Mouse (Mus musculus) cortical plate, adult 2 months (tissue): ENCODE results near the gene Gm10643. TPM values are rescaled to one million over a fixed set of nuclear protein-coding genes. Genes with fewer than 3 reads are reported as not detected.
A peak's percentile ranks its signal among the peaks of the same experiment; 100 is the strongest.

ENCODE experiments used
- H3K27ac ChIP-seq: fragments of 200-500 bp; 2 replicates; pipeline ENCODE4 v1.5.1; 2012; ENCODE audit warnings: low read length, control low read depth, inconsistent platforms; ENCODE audit not compliant: insufficient read depth
- H3K4me1 ChIP-seq: fragments of 200-500 bp; 2 replicates; pipeline ENCODE4 v1.6.1; 2011; ENCODE audit warnings: low read length; ENCODE audit not compliant: control insufficient read depth, insufficient read depth
- H3K4me3 ChIP-seq: fragments of 200-500 bp; 2 replicates; pipeline ENCODE4 v1.5.1; 2011; ENCODE audit warnings: mild to moderate bottlenecking, low read length, control low read depth; ENCODE audit not compliant: insufficient read depth
- CTCF ChIP-seq: fragments of 200-500 bp; IDR thresholded peaks from 2 replicates; pipeline ENCODE4 v1.5.1; 2011; ENCODE audit warnings: mild to moderate bottlenecking, control low read depth, low read length; ENCODE audit not compliant: insufficient read depth; ENCODE audit errors: extremely low read depth
- POLR2A ChIP-seq: fragments of 200-500 bp; IDR thresholded peaks from 2 replicates; pipeline ENCODE4 v1.6.1; 2011; ENCODE audit warnings: mild to moderate bottlenecking, low read length, control low read depth; ENCODE audit not compliant: insufficient read depth; ENCODE audit errors: extremely low read depth
- polyA plus RNA-seq: library from polyadenylated mRNA; depleted of rRNA; stranded (reverse); fragments of >200 nt; gene quantifications from 2 replicates; pipeline ENCODE4 v1.2.3, GENCODE M21; 2012

Gm10643 gene
- polyA plus RNA-seq, 1 experiment: 3.6 TPM

GRCm38 (mm10) chr8:84066291-84066930 lies 1.5 kb upstream of the Gm10643 start, which contains the start of gene Rfx1:
Gene Rfx1, plus strand, starts transcription at chr8:84066834.
- TF ChIP-seq POLR2A (peak; percentile 97), CTCF (no peak)
- H3K4me1 ChIP-seq: peaks cover 18% of the 10 kb centered on the region
- 0 out of 2 replicates have a peak within 1 kb of the TSS, but pooled peaks have one; percentile 0 for H3K27ac ChIP-seq
- peak within 1 kb of the TSS; percentile 42 for H3K4me3 ChIP-seq

GRCm38 (mm10) chr8:84065457-84066072 lies 628 bp upstream of the Gm10643 start:
- peaks cover 13% of the 10 kb centered on the region for H3K4me1 ChIP-seq
- no peak overlapping the region for H3K27ac ChIP-seq
- H3K4me3 ChIP-seq: peak overlapping the region; percentile 42
- TF ChIP-seq CTCF (no peak), POLR2A (no peak)

GRCm38 (mm10) chr8:84063861-84064610 lies 901 bp downstream of the Gm10643 start:
- no peak for TF ChIP-seq CTCF
- TF ChIP-seq POLR2A: no peak
- H3K4me1 ChIP-seq: peaks cover 2% of the 10 kb centered on the region; the same call in 1 of the 2 replicates
- no peak overlapping the region for H3K27ac ChIP-seq
- H3K4me3 ChIP-seq: no peak overlapping the region

GRCm38 (mm10) chr8:84060245-84060644 lies 4.7 kb downstream of the Gm10643 start:
- H3K4me3 ChIP-seq: no peak overlapping the region
- TF ChIP-seq POLR2A (no peak), CTCF (no peak)
- no peaks in the 10 kb centered on the region for H3K4me1 ChIP-seq
- no peak overlapping the region for H3K27ac ChIP-seq

- TF ChIP-seq CTCF (no peak), POLR2A (no peak)
- Histone ChIP-seq H3K4me1 (no peaks in the 10 kb centered on the region), H3K4me3 (no peak overlapping the region)
Measured at GRCm38 (mm10) chr8:84059226-84059625, 5.7 kb downstream of the Gm10643 start.

GRCm38 (mm10) chr8:84057827-84058226 lies 7.1 kb downstream of the Gm10643 start:
- Histone ChIP-seq H3K4me1 (no peaks in the 10 kb centered on the region), H3K4me3 (no peak overlapping the region), H3K27ac (no peak overlapping the region)
- TF ChIP-seq POLR2A (no peak), CTCF (no peak)

More at GRCm38 (mm10) chr8:84059226-84059625, 5.7 kb downstream of the Gm10643 start:
- no peak overlapping the region for H3K27ac ChIP-seq

- H3K4me1 ChIP-seq: no peaks in the 10 kb centered on the region
- H3K4me3 ChIP-seq: no peak overlapping the region
- no peak overlapping the region for H3K27ac ChIP-seq
- TF ChIP-seq POLR2A (no peak), CTCF (no peak)
Measured at GRCm38 (mm10) chr8:84053229-84053628, 11.7 kb downstream of the Gm10643 start.

GRCm38 (mm10) chr8:84052746-84053145 lies 12.2 kb downstream of the Gm10643 start:
- TF ChIP-seq CTCF (no peak), POLR2A (no peak)
- no peak overlapping the region for H3K27ac ChIP-seq
- no peak overlapping the region for H3K4me3 ChIP-seq
- H3K4me1 ChIP-seq: no peaks in the 10 kb centered on the region

- Histone ChIP-seq H3K27ac (no peak overlapping the region), H3K4me1 (no peaks in the 10 kb centered on the region), H3K4me3 (no peak overlapping the region)
- no peak for TF ChIP-seq CTCF
- TF ChIP-seq POLR2A: no peak
Measured at GRCm38 (mm10) chr8:84048171-84048570, 16.8 kb downstream of the Gm10643 start.
